In the genomic region with DNA sequence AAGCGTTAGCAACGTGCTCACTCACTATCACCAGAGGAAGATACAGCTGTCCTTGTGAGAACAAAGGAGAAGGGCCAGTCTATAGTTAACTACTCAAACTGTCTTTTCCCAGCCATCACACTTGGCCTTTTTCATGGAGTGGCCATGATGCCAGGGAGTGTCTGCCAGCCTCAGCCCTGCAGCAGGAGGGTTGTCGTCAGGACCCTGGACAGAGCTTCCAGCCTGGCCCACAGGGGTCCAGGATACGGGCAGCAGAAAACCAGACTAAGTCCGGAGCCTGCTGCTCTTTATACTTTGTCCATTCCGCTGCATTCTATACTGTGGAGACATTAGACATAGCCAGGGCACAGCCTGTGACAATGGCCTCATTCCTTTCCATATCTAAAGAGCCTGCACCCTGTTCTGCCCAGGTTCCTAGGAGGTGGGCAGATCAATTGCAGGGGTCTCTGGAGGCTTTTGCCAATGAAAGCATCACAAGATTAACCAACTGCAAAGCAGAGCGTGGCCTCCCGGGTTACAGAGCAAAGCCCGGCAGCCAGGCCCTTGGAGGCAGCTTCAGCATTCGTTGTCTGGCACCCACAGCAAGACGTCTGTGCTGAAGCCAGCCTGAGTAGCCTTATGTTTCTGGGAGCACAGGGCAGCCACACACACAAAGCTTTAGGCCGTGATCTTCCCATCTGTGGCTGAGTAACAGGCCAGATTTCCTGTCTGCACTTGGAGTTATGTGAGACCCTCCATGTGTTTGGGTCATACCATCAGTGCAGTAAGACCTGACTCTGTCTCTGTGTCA, we compare ENCODE assay signal across 9 mouse cellular contexts.
DNase-seq lines count a peak whose midpoint lies in the region; ATAC-seq lines count a peak whose summit lies in the region.
"Had no signal": no experiment of that assay in that cellular context is flagged by ENCODE, and none has a peak within 500 bp of the region (broad histone marks: within the 10 kb centered on the region; RNA-seq: fewer than 3 reads in every experiment).

No protein-coding gene starts in this region.

- H3K27ac ChIP-seq in midbrain, embryonic 11.5 days (ENCODE audit: low read depth, low read length), result no peak overlapping the region
- no peak overlapping the region for H3K27ac ChIP-seq in midbrain, embryonic 15.5 days
- no peak overlapping the region for H3K27ac ChIP-seq in neural tube, embryonic 11.5 days (ENCODE audit: low read depth, low read length)

- no peak for ATAC-seq in midbrain, embryonic 11.5 days (ENCODE audit: low FRiP score)
- no peak for ATAC-seq in midbrain, embryonic 15.5 days (replicated peaks)
- no peak for ATAC-seq in neural tube, embryonic 11.5 days (ENCODE audit: insufficient read depth, low FRiP score, low TSS enrichment)
- ATAC-seq: CD4-positive, CD25-positive, alpha-beta regulatory T cell, adult 4 months had no signal

- 41% methylated on average over 12 of the region's 12 CpGs for WGBS in midbrain, embryonic 11.5 days
- WGBS in midbrain, embryonic 15.5 days, result 39% methylated on average over 12 of the region's 12 CpGs
- WGBS in neural tube, embryonic 11.5 days, result 54% methylated on average over 12 of the region's 12 CpGs

- no peaks in the 10 kb centered on the region; the same call in 1 of the 2 replicates for H3K4me1 ChIP-seq in midbrain, embryonic 11.5 days (ENCODE audit: control insufficient read depth, insufficient read depth, low read length)
- H3K4me1 ChIP-seq in midbrain, embryonic 15.5 days, result peaks cover 34% of the 10 kb centered on the region
- no peaks in the 10 kb centered on the region for H3K4me1 ChIP-seq in neural tube, embryonic 11.5 days (ENCODE audit: control insufficient read depth, insufficient read depth, low read length)

- no peak overlapping the region for H3K4me2 ChIP-seq in midbrain, embryonic 11.5 days
- no peak overlapping the region for H3K4me2 ChIP-seq in midbrain, embryonic 15.5 days
- no peak overlapping the region for H3K4me2 ChIP-seq in neural tube, embryonic 11.5 days (ENCODE audit: low read depth)

- H3K9ac ChIP-seq in midbrain, embryonic 11.5 days (ENCODE audit: low read length), result no peak overlapping the region
- no peak overlapping the region for H3K9ac ChIP-seq in midbrain, embryonic 15.5 days
- H3K9ac ChIP-seq in neural tube, embryonic 11.5 days (ENCODE audit: low read length), result no peak overlapping the region

- intact Hi-C loops in heart, postnatal 14 days (cut with DNase I), result no loop called here
- intact Hi-C loops in heart, postnatal 36 days (cut with DNase I), result no loop called here

- H3K27me3 ChIP-seq in midbrain, embryonic 11.5 days (ENCODE audit: control insufficient read depth, insufficient read depth, low read length), result no peaks in the 10 kb centered on the region
- H3K27me3 ChIP-seq in midbrain, embryonic 15.5 days (replicated peaks), result no peaks in the 10 kb centered on the region
- H3K27me3 ChIP-seq in neural tube, embryonic 11.5 days (ENCODE audit: control insufficient read depth, insufficient read depth, low read length), result no peaks in the 10 kb centered on the region

- no peak overlapping the region for H3K4me3 ChIP-seq in midbrain, embryonic 11.5 days (ENCODE audit: low read depth, low read length)
- no peak overlapping the region for H3K4me3 ChIP-seq in midbrain, embryonic 15.5 days
- no peak overlapping the region for H3K4me3 ChIP-seq in neural tube, embryonic 11.5 days (ENCODE audit: low read depth, low read length)

- DNase-seq in heart, postnatal 14 days, result peak; percentile 6 to 35
- no peak for DNase-seq in heart, postnatal 36 days
- DNase-seq in midbrain, embryonic 11.5 days (ENCODE audit: low spot score, missing footprints), result peak; percentile 81
- DNase-seq in embryo, embryonic 11 days, result peak; percentile 72
- DNase-seq in neural tube, embryonic 11.5 days (ENCODE audit: low spot score), result peak; percentile 54
- no peak for DNase-seq in spleen, postnatal 4 days (ENCODE audit: low spot score in 2 of 2)
- no peak for DNase-seq in left cerebral cortex, adult 18-20 months (ENCODE audit: low spot score in 2 of 2)

- H3K9me3 ChIP-seq in midbrain, embryonic 11.5 days (ENCODE audit: control insufficient read depth, low read length), result no peaks in the 10 kb centered on the region
- H3K9me3 ChIP-seq in midbrain, embryonic 15.5 days, result no peaks in the 10 kb centered on the region
- no peaks in the 10 kb centered on the region for H3K9me3 ChIP-seq in neural tube, embryonic 11.5 days (ENCODE audit: control insufficient read depth, low read length)

- H3K36me3 ChIP-seq in midbrain, embryonic 11.5 days (ENCODE audit: control insufficient read depth, insufficient read depth, low read length), result no peaks in the 10 kb centered on the region
- no peaks in the 10 kb centered on the region for H3K36me3 ChIP-seq in midbrain, embryonic 15.5 days (replicated peaks)
- H3K36me3 ChIP-seq in neural tube, embryonic 11.5 days (ENCODE audit: control insufficient read depth, insufficient read depth, low read length), result no peaks in the 10 kb centered on the region

Comparison
In these comparisons a context has a peak if more than half of its experiments do, and no peak if none do; other contexts are left out.
1. DNase-seq: peak in heart, postnatal 14 days (2 of 2), midbrain, embryonic 11.5 days (single experiment), embryo, embryonic 11 days (single experiment) and neural tube, embryonic 11.5 days (single experiment); none in heart, postnatal 36 days (0 of 2), spleen, postnatal 4 days (0 of 2) and left cerebral cortex, adult 18-20 months (0 of 2).